Mouse (Mus musculus): ENCODE measurements around the gene Pdgfb. TPM values are rescaled to one million over a fixed set of nuclear protein-coding genes. Genes with fewer than 3 reads are reported as not detected.

Gene Pdgfb
- polyA plus RNA-seq, 1 experiment from 2014 or later: 5.0 TPM

GRCm38 (mm10) chr15:80006156-80006555 lies 8.6 kb downstream of the Pdgfb start:
- no peaks in the 10 kb centered on the region for H3K9me3 ChIP-seq (ENCODE audit: control insufficient read depth, low read length)
- H3K36me3 ChIP-seq (ENCODE audit: control insufficient read depth, insufficient read depth, low read length): no peaks in the 10 kb centered on the region
- H3K27ac ChIP-seq (ENCODE audit: low read depth, low read length): no peak overlapping the region
- ATAC-seq (ENCODE audit: low read depth): no peak
- H3K4me1 ChIP-seq (ENCODE audit: control insufficient read depth, insufficient read depth, low read length): peaks cover 5% of the 10 kb centered on the region; the same call in 1 of the 2 replicates
- 81% methylated on average over 7 of the region's 7 CpGs for WGBS
- H3K4me2 ChIP-seq (ENCODE audit: low read depth, low read length): no peak overlapping the region
- H3K27me3 ChIP-seq (ENCODE audit: control insufficient read depth, insufficient read depth, low read length): no peaks in the 10 kb centered on the region
- no peak overlapping the region for H3K9ac ChIP-seq (replicated peaks; ENCODE audit: low read depth, low read length)
- no peak overlapping the region for H3K4me3 ChIP-seq (ENCODE audit: low read depth, low read length)

GRCm38 (mm10) chr15:80005436-80005835 lies 9.3 kb downstream of the Pdgfb start:
- no peak overlapping the region for H3K4me3 ChIP-seq (ENCODE audit: low read depth, low read length)
- no peaks in the 10 kb centered on the region for H3K9me3 ChIP-seq (ENCODE audit: control insufficient read depth, low read length)
- no peaks in the 10 kb centered on the region for H3K36me3 ChIP-seq (ENCODE audit: control insufficient read depth, insufficient read depth, low read length)
- H3K4me2 ChIP-seq (ENCODE audit: low read depth, low read length): no peak overlapping the region
- H3K27ac ChIP-seq (ENCODE audit: low read depth, low read length): no peak overlapping the region
- H3K4me1 ChIP-seq (ENCODE audit: control insufficient read depth, insufficient read depth, low read length): peaks cover 5% of the 10 kb centered on the region; the same call in 1 of the 2 replicates
- 89% methylated on average over 10 of the region's 10 CpGs for WGBS
- ATAC-seq (ENCODE audit: low read depth): no peak
- no peak overlapping the region for H3K9ac ChIP-seq (replicated peaks; ENCODE audit: low read depth, low read length)
- H3K27me3 ChIP-seq (ENCODE audit: control insufficient read depth, insufficient read depth, low read length): no peaks in the 10 kb centered on the region

- H3K4me2 ChIP-seq (ENCODE audit: low read depth, low read length): no peak overlapping the region
- H3K9me3 ChIP-seq (ENCODE audit: control insufficient read depth, low read length): no peaks in the 10 kb centered on the region
- 23% methylated on average over 14 of the region's 14 CpGs for WGBS
- no peak overlapping the region for H3K9ac ChIP-seq (replicated peaks; ENCODE audit: low read depth, low read length)
- no peak overlapping the region for H3K4me3 ChIP-seq (ENCODE audit: low read depth, low read length)
- H3K4me1 ChIP-seq (ENCODE audit: control insufficient read depth, insufficient read depth, low read length): peaks cover 5% of the 10 kb centered on the region; the same call in 1 of the 2 replicates
- ATAC-seq (ENCODE audit: low read depth): no peak
- no peaks in the 10 kb centered on the region for H3K36me3 ChIP-seq (ENCODE audit: control insufficient read depth, insufficient read depth, low read length)
- no peak overlapping the region for H3K27ac ChIP-seq (ENCODE audit: low read depth, low read length)
- no peaks in the 10 kb centered on the region for H3K27me3 ChIP-seq (ENCODE audit: control insufficient read depth, insufficient read depth, low read length)
Observed at GRCm38 (mm10) chr15:80004644-80005340, 10.0 kb downstream of the Pdgfb start.

- no peak overlapping the region for H3K27ac ChIP-seq (ENCODE audit: low read depth, low read length)
- peaks cover 5% of the 10 kb centered on the region; the same call in 1 of the 2 replicates for H3K4me1 ChIP-seq (ENCODE audit: control insufficient read depth, insufficient read depth, low read length)
- no peak overlapping the region for H3K4me3 ChIP-seq (ENCODE audit: low read depth, low read length)
- no peaks in the 10 kb centered on the region for H3K36me3 ChIP-seq (ENCODE audit: control insufficient read depth, insufficient read depth, low read length)
- WGBS: 54% methylated on average over 2 of the region's 2 CpGs
- H3K9me3 ChIP-seq (ENCODE audit: control insufficient read depth, low read length): no peaks in the 10 kb centered on the region
- ATAC-seq (ENCODE audit: low read depth): no peak
- no peak overlapping the region for H3K9ac ChIP-seq (replicated peaks; ENCODE audit: low read depth, low read length)
- no peak overlapping the region for H3K4me2 ChIP-seq (ENCODE audit: low read depth, low read length)
- no peaks in the 10 kb centered on the region for H3K27me3 ChIP-seq (ENCODE audit: control insufficient read depth, insufficient read depth, low read length)
Observed at GRCm38 (mm10) chr15:80003581-80003980, 11.2 kb downstream of the Pdgfb start.

DNA sequence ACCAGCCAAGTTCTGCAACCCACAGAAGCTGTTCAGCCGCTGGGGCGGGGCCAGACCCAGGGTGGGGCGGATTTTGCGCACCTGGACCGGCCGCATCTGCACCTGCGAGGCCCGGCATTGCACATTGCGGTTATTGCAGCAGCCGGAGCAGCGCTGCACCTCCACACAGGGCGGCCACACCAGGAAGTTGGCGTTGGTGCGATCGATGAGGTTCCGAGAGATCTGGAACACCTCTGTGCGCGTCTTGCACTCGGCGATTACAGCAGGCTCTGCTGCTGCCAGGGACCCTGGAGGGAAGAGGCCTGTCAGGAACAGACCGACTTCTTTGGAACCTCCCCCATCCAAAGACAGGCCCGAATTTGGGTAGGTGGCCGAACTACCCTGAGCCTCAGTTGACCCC lies 13.2 kb downstream of the Pdgfb start:
- H3K27me3 ChIP-seq (ENCODE audit: control insufficient read depth, insufficient read depth, low read length): no peaks in the 10 kb centered on the region
- H3K4me3 ChIP-seq (ENCODE audit: low read depth, low read length): no peak overlapping the region
- no peaks in the 10 kb centered on the region for H3K9me3 ChIP-seq (ENCODE audit: control insufficient read depth, low read length)
- no peak for ATAC-seq (ENCODE audit: low read depth)
- no peaks in the 10 kb centered on the region for H3K36me3 ChIP-seq (ENCODE audit: control insufficient read depth, insufficient read depth, low read length)
- 94% methylated on average over 23 of the region's 23 CpGs for WGBS
- H3K4me2 ChIP-seq (ENCODE audit: low read depth, low read length): no peak overlapping the region
- H3K27ac ChIP-seq (ENCODE audit: low read depth, low read length): no peak overlapping the region
- H3K9ac ChIP-seq (replicated peaks; ENCODE audit: low read depth, low read length): no peak overlapping the region
- peaks cover 5% of the 10 kb centered on the region; the same call in 1 of the 2 replicates for H3K4me1 ChIP-seq (ENCODE audit: control insufficient read depth, insufficient read depth, low read length)

DNA sequence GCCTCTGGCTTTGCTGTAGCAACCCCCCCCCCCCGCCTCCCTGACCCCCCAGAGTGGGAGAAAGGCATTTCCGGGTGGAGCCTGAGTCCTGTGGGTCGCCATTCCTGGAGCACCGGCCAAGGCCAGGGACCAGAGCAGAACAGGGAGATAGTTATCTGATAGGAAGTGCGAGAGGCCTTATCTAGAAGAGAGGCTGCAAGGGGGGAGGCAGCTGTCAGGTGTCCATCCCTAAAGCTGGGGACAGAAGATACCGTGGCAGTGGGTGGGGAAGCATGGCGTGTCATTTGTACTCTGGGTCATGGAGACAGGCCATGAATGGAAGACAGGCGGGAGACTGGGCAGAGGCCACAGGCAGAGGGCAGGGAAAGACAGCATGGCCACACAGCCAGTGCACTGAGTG lies 14.1 kb downstream of the Pdgfb start:
- H3K4me2 ChIP-seq (ENCODE audit: low read depth, low read length): no peak overlapping the region
- no peak overlapping the region for H3K27ac ChIP-seq (ENCODE audit: low read depth, low read length)
- H3K36me3 ChIP-seq (ENCODE audit: control insufficient read depth, insufficient read depth, low read length): no peaks in the 10 kb centered on the region
- peaks cover 5% of the 10 kb centered on the region; the same call in 1 of the 2 replicates for H3K4me1 ChIP-seq (ENCODE audit: control insufficient read depth, insufficient read depth, low read length)
- no peaks in the 10 kb centered on the region for H3K9me3 ChIP-seq (ENCODE audit: control insufficient read depth, low read length)
- no peak overlapping the region for H3K9ac ChIP-seq (replicated peaks; ENCODE audit: low read depth, low read length)
- no peak for ATAC-seq (ENCODE audit: low read depth)
- no peaks in the 10 kb centered on the region for H3K27me3 ChIP-seq (ENCODE audit: control insufficient read depth, insufficient read depth, low read length)
- H3K4me3 ChIP-seq (ENCODE audit: low read depth, low read length): no peak overlapping the region
- 71% methylated on average over 8 of the region's 8 CpGs for WGBS

DNA sequence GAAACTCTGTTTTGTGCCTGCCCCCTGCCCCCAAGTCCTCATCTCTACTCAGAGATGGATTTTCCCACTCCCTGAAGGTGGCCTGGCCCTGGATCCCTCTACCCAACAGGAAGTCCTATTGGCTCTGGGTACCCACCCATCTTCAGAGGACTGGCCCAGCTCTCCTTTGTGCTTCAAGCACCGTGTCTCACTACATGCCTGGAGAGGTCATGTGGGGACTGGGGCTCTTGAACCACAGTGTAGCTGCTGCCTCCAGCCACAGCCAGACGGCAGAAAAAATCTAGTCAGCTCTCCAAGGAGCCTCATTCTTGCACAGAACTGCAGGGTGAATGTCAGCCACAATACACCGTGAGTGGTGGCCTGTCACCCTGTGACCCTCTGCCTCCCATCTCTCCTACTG lies 16.8 kb downstream of the Pdgfb start:
- Histone ChIP-seq H3K9me3 (ENCODE audit: control insufficient read depth, low read length) (no peaks in the 10 kb centered on the region), H3K4me3 (ENCODE audit: low read depth, low read length) (no peak overlapping the region), H3K36me3 (ENCODE audit: control insufficient read depth, insufficient read depth, low read length) (no peaks in the 10 kb centered on the region), H3K4me1 (ENCODE audit: control insufficient read depth, insufficient read depth, low read length) (no peaks in the 10 kb centered on the region), H3K9ac (replicated peaks; ENCODE audit: low read depth, low read length) (no peak overlapping the region), H3K4me2 (ENCODE audit: low read depth, low read length) (no peak overlapping the region), H3K27me3 (ENCODE audit: control insufficient read depth, insufficient read depth, low read length) (no peaks in the 10 kb centered on the region), H3K27ac (ENCODE audit: low read depth, low read length) (no peak overlapping the region)
- WGBS: 61% methylated on average over 3 of the region's 3 CpGs
- ATAC-seq (ENCODE audit: low read depth): no peak

- Histone ChIP-seq H3K9ac (replicated peaks; ENCODE audit: low read depth, low read length) (no peak overlapping the region), H3K4me3 (ENCODE audit: low read depth, low read length) (no peak overlapping the region), H3K27ac (ENCODE audit: low read depth, low read length) (no peak overlapping the region), H3K4me2 (ENCODE audit: low read depth, low read length) (no peak overlapping the region), H3K9me3 (ENCODE audit: control insufficient read depth, low read length) (no peaks in the 10 kb centered on the region), H3K4me1 (ENCODE audit: control insufficient read depth, insufficient read depth, low read length) (no peaks in the 10 kb centered on the region), H3K27me3 (ENCODE audit: control insufficient read depth, insufficient read depth, low read length) (no peaks in the 10 kb centered on the region), H3K36me3 (ENCODE audit: control insufficient read depth, insufficient read depth, low read length) (no peaks in the 10 kb centered on the region)
- 90% methylated on average over 11 of the region's 11 CpGs for WGBS
- ATAC-seq (ENCODE audit: low read depth): no peak
Observed at GRCm38 (mm10) chr15:79996781-79997180, 18.0 kb downstream of the Pdgfb start.

GRCm38 (mm10) chr15:79995552-79995951 lies 19.2 kb downstream of the Pdgfb start:
- H3K4me3 ChIP-seq (ENCODE audit: low read depth, low read length): no peak overlapping the region
- H3K36me3 ChIP-seq (ENCODE audit: control insufficient read depth, insufficient read depth, low read length): no peaks in the 10 kb centered on the region

More at GRCm38 (mm10) chr15:79995552-79995951, 19.2 kb downstream of the Pdgfb start:
- H3K27me3 ChIP-seq (ENCODE audit: control insufficient read depth, insufficient read depth, low read length): no peaks in the 10 kb centered on the region
- 93% methylated on average over 7 of the region's 7 CpGs for WGBS
- H3K9me3 ChIP-seq (ENCODE audit: control insufficient read depth, low read length): no peaks in the 10 kb centered on the region
- H3K27ac ChIP-seq (ENCODE audit: low read depth, low read length): no peak overlapping the region
- H3K4me2 ChIP-seq (ENCODE audit: low read depth, low read length): no peak overlapping the region
- no peak for ATAC-seq (ENCODE audit: low read depth)
- no peak overlapping the region for H3K9ac ChIP-seq (replicated peaks; ENCODE audit: low read depth, low read length)
- no peaks in the 10 kb centered on the region for H3K4me1 ChIP-seq (ENCODE audit: control insufficient read depth, insufficient read depth, low read length)
